Mouse (Mus musculus): ENCODE data around the gene Lrrc14b.
A peak's percentile ranks its signal among the peaks of the same experiment; 100 is the strongest.

Gene Lrrc14b

DNA sequence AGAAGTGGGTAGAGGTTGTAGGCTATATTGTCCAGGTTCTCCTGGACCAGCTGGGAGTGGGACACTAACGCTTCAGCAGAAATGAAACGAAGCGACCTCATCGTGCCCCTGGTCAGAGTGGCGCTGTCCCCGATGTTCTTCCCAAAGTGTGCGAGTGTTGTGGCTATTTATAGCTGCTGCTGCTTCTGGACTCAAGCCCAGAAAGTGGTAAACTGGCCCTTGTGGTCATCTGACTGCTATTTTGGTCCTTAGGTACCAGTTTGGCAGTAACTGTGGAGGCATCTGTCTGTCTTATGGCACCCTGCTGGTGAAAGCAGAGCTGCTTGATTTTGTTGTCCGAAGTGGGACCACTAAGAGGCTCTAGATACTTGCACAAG is at the start of gene Lrrc14b:
Gene Lrrc14b (minus strand): TSS at position 147 of the 377 bp plus-strand sequence.
- Histone ChIP-seq H3K36me3 (ENCODE audit: control insufficient read depth, insufficient read depth, low read length, poor library complexity, severe bottlenecking) (no peaks in the 10 kb centered on the region), H3K27me3 (ENCODE audit: control insufficient read depth, insufficient read depth, low read length, poor library complexity, severe bottlenecking) (no peaks in the 10 kb centered on the region)
- DNase-seq (ENCODE audit: low read depth, low spot score) = no peak

DNA sequence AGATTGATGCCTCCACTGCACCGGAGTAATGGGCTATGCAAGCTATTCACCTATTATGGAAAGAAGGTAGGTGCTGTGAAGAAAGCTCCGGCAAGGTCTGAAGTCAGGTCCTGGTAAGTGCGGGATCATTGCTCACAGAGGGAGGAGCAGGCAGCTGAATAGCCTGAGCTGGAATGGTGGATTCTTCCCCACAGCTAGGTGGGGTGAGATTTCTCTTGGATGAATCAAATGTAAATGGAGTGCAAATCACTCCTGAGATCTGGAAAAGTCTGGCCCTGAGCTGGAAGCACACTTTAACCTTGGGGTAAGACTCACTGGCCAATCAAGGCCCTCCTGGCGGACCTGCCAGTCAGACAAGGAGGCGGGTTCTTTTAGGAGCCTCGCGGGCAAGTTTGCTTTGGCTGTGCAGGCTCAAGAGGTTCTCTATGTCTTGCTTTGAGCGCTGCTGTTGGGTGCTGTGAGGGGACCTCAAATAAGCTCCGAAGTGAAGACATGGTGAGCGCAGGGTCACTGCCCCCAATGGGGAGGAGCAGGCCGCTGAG is 35.6 kb upstream of the Lrrc14b start, which contains the start of gene Ftl1-ps1:
Gene Ftl1-ps1 (plus strand): TSS at position 397 of the 542 bp plus-strand sequence.
- no peak for DNase-seq (ENCODE audit: low read depth, low spot score)
- Histone ChIP-seq H3K36me3 (ENCODE audit: control insufficient read depth, insufficient read depth, low read length, poor library complexity, severe bottlenecking) (no peaks in the 10 kb centered on the region), H3K27me3 (ENCODE audit: control insufficient read depth, insufficient read depth, low read length, poor library complexity, severe bottlenecking) (no peaks in the 10 kb centered on the region)

GRCm38 (mm10) chr13:74391156-74391555 is 27.4 kb upstream of the Lrrc14b start:
- H3K27me3 ChIP-seq (ENCODE audit: control insufficient read depth, insufficient read depth, low read length, poor library complexity, severe bottlenecking) = no peaks in the 10 kb centered on the region
- no peaks in the 10 kb centered on the region for H3K36me3 ChIP-seq (ENCODE audit: control insufficient read depth, insufficient read depth, low read length, poor library complexity, severe bottlenecking)
- peak; percentile 1 for DNase-seq (ENCODE audit: low read depth, low spot score)

GRCm38 (mm10) chr13:74390371-74390990 is 26.7 kb upstream of the Lrrc14b start, which contains the start of gene Zfp72:
Gene Zfp72 (minus strand): TSS chr13:74390836.
- no peaks in the 10 kb centered on the region for H3K36me3 ChIP-seq (ENCODE audit: control insufficient read depth, insufficient read depth, low read length, poor library complexity, severe bottlenecking)
- H3K27me3 ChIP-seq (ENCODE audit: control insufficient read depth, insufficient read depth, low read length, poor library complexity, severe bottlenecking) = no peaks in the 10 kb centered on the region
- DNase-seq (ENCODE audit: low read depth, low spot score) = peak; percentile 72

DNA sequence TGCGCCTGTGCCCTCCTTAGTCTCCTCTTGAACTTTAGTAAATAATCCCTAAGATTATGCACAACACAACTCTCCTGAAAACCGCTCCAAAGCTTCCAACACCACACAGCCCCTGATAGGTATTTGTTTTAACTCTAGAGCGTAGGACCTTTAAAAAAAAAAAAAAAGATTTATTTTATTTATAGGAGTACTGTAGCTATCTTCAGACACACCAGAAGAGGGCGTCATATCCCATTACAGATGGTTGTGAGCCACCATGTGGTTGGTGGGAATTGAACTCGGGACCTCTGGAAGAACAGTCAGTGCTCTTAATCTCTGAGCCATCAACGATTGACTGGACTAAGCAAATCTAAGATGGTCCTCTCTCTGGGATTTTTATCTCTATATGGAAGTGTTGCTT is 25.9 kb upstream of the Lrrc14b start:
- H3K36me3 ChIP-seq (ENCODE audit: control insufficient read depth, insufficient read depth, low read length, poor library complexity, severe bottlenecking) = no peaks in the 10 kb centered on the region
- H3K27me3 ChIP-seq (ENCODE audit: control insufficient read depth, insufficient read depth, low read length, poor library complexity, severe bottlenecking) = no peaks in the 10 kb centered on the region
- DNase-seq (ENCODE audit: low read depth, low spot score) = no peak

- DNase-seq (ENCODE audit: low read depth, low spot score) = no peak
- 0 out of 2 replicates have a peak, but pooled peaks cover 2% of the 10 kb centered on the region for H3K36me3 ChIP-seq (ENCODE audit: control insufficient read depth, insufficient read depth, low read length, poor library complexity, severe bottlenecking)
- H3K27me3 ChIP-seq (ENCODE audit: control insufficient read depth, insufficient read depth, low read length, poor library complexity, severe bottlenecking) = no peaks in the 10 kb centered on the region
These were observed 18.5 kb upstream of the Lrrc14b start for GRCm38 (mm10) chr13:74382289-74382688.

DNA sequence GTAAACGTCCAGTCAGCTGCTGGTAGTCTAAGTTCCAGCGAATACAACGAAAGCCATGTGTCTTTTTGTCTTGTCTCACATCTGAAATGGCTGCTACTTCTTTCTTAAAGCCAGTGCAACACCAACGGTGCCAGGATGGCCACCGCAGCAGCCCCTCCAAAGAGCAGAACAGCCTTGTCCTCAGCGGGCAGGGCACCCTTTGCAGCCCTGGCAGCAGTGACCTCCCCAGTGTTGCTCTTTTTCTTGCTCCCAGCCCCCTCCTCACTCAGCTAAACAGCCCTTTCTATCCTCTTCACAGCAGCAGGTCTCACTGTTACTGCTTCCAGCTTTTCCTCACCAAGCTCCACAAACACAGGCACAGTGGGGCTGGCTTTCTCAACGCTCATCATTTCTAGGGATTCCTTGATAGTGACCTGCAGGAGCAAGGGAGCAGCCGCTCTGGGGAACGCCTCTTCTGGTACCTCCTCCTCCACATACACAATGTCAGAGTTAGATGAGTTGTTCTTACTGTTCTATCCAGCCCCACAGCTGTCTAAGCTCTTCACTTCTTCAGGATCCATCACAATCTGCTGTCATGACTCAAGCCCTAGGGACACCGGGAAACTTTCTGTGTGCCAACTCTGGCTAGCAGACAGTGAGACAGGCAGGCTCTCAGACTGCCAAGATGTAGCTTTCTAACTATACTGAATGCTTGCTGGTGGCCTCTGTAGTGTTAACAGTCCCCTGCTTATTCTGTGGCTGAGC is 17.9 kb upstream of the Lrrc14b start:
- DNase-seq (ENCODE audit: low read depth, low spot score) = no peak
- Histone ChIP-seq H3K27me3 (ENCODE audit: control insufficient read depth, insufficient read depth, low read length, poor library complexity, severe bottlenecking) (no peaks in the 10 kb centered on the region), H3K36me3 (ENCODE audit: control insufficient read depth, insufficient read depth, low read length, poor library complexity, severe bottlenecking) (0 out of 2 replicates have a peak, but pooled peaks cover 2% of the 10 kb centered on the region)

DNA sequence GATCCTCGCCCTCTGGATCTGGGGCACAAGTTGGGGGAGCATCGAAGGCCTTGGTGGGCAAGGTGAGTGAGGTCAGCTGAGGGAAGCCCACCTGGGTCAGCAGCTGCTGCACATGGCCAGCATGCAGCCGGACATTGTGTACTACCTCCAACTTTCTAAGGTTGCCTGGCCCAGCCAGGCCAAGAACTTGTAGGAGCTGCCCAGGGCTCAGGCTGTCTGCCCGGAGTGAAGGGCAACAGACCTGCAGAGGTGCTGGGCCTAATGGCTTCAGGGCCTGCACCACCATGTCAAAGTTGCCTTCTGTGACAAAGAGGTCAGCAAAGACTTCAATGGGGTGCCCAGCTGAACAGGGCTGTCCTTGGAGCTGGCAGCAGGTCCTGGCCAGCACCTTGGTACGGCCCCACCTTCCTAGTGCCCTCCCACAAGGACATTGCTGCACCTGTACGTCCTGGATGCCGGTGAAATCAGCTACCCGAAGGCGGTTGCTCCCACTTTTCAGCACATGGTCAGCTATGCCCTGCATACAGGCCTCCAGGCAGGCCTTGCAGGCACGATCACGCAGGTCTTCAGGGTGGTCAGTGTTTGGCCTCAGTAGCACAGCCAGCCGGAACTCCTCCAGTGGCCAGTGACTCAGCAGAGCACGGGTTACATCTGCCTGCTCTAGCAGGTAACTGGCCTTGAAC is 488 bp downstream of the Lrrc14b start:
- H3K27me3 ChIP-seq (ENCODE audit: control insufficient read depth, insufficient read depth, low read length, poor library complexity, severe bottlenecking) = no peaks in the 10 kb centered on the region
- DNase-seq (ENCODE audit: low read depth, low spot score) = no peak
- peaks cover 3% of the 10 kb centered on the region; the same call in 1 of the 2 replicates for H3K36me3 ChIP-seq (ENCODE audit: control insufficient read depth, insufficient read depth, low read length, poor library complexity, severe bottlenecking)

DNA sequence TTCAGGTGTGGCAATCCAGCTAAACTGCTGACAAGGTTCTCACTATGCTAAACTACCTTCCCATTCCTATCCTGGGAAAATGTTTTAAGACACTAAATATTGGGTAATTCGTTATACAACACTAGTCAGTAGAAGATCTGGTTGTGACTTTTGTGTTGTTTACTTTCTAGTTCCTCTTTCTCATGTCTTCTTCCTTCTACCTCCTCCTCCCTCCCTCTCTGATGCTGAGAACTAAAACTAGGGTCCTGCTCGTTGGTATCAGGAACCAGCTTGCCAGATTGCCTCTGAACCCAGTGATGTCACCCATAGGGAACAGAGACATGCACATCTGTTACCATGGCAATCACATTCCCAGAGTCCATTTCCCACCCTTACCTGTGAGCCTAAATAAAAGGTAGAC is 1.6 kb downstream of the Lrrc14b start:
- peaks cover 3% of the 10 kb centered on the region; the same call in 1 of the 2 replicates for H3K36me3 ChIP-seq (ENCODE audit: control insufficient read depth, insufficient read depth, low read length, poor library complexity, severe bottlenecking)
- H3K27me3 ChIP-seq (ENCODE audit: control insufficient read depth, insufficient read depth, low read length, poor library complexity, severe bottlenecking) = no peaks in the 10 kb centered on the region
- DNase-seq (ENCODE audit: low read depth, low spot score) = peak; percentile 38

GRCm38 (mm10) chr13:74356491-74356890 is 7.3 kb downstream of the Lrrc14b start:
- H3K27me3 ChIP-seq (ENCODE audit: control insufficient read depth, insufficient read depth, low read length, poor library complexity, severe bottlenecking) = no peaks in the 10 kb centered on the region
- DNase-seq (ENCODE audit: low read depth, low spot score) = no peak
- peaks cover 11% of the 10 kb centered on the region for H3K36me3 ChIP-seq (ENCODE audit: control insufficient read depth, insufficient read depth, low read length, poor library complexity, severe bottlenecking)

GRCm38 (mm10) chr13:74350435-74350906 is 13.3 kb downstream of the Lrrc14b start:
- Histone ChIP-seq H3K36me3 (ENCODE audit: control insufficient read depth, insufficient read depth, low read length, poor library complexity, severe bottlenecking) (no peaks in the 10 kb centered on the region; the same call in 1 of the 2 replicates), H3K27me3 (ENCODE audit: control insufficient read depth, insufficient read depth, low read length, poor library complexity, severe bottlenecking) (no peaks in the 10 kb centered on the region)
- no peak for DNase-seq (ENCODE audit: low read depth, low spot score)

GRCm38 (mm10) chr13:74349566-74350434 is 14.0 kb downstream of the Lrrc14b start, which contains the start of the genes Sdha and Ccdc127:
Gene Sdha (minus strand): TSS chr13:74350280.
Gene Ccdc127 (plus strand): TSS chr13:74350309.
- Histone ChIP-seq H3K27me3 (ENCODE audit: control insufficient read depth, insufficient read depth, low read length, poor library complexity, severe bottlenecking) (no peaks in the 10 kb centered on the region), H3K36me3 (ENCODE audit: control insufficient read depth, insufficient read depth, low read length, poor library complexity, severe bottlenecking) (no peaks in the 10 kb centered on the region)
- peak; percentile 99 for DNase-seq (ENCODE audit: low read depth, low spot score)

- peaks cover 18% of the 10 kb centered on the region for H3K36me3 ChIP-seq (ENCODE audit: control insufficient read depth, insufficient read depth, low read length, poor library complexity, severe bottlenecking)
- no peaks in the 10 kb centered on the region for H3K27me3 ChIP-seq (ENCODE audit: control insufficient read depth, insufficient read depth, low read length, poor library complexity, severe bottlenecking)
- peak; percentile 80 for DNase-seq (ENCODE audit: low read depth, low spot score)
These were observed 22.8 kb downstream of the Lrrc14b start for GRCm38 (mm10) chr13:74341036-74341435.

DNA sequence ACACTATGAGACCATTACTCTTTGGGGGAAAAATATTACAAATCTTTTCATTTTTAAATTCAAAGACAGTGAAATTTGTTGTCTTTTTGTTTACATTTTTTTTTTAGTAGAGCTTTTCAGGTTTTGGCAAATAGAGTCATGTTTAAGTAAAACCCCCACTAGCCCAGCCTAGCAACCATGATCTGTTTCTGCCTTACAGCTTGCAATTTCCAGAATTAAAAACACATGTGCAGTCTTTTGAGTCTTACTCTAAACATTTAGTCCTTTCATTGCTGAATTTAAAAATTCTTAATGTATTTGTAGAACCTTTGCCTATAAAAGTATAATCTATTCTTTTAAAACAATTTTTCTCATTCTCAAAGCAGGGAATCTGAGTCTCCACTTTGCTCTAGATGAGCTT is 34.5 kb downstream of the Lrrc14b start:
- no peaks in the 10 kb centered on the region for H3K27me3 ChIP-seq (ENCODE audit: control insufficient read depth, insufficient read depth, low read length, poor library complexity, severe bottlenecking)
- H3K36me3 ChIP-seq (ENCODE audit: control insufficient read depth, insufficient read depth, low read length, poor library complexity, severe bottlenecking) = peaks cover 31% of the 10 kb centered on the region
- DNase-seq (ENCODE audit: low read depth, low spot score) = no peak
